9 mouse cellular contexts compared by ENCODE assay signal in the genomic region with DNA sequence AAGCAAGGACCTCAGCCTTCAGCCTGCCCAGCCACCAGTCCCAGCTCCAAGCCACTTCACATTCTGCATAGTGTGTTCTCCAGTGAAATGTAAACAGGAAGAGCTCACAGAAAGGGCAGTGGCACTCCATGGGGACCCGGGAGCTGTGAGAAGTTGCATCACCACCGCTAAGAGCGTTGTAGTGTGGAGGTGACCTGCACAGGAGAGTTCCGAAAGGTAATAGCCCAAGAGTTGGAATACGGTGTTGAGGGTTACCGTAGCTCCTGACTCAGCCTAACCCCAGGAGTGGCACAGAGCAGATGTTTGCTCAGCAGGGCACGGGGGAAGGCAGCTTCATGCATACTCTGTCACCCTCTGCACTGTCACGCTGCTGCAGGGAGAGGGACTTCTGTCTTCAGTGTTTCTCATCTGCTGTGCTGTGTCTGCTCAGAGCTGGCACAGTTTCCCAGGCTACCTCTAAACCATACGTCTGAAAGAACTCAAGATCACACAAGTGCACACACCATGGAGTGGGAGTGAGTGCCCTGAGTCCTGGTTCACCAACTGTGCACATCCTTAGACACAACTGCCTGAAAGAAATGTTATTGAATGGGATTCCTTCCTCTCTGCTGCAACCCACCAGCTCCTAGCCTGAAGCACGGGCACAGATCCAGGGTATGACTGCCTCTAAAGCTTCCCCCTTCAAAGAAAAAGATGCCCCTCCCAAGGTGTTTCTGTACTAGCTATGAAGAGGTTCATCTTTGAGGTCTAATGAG.
DNase-seq lines count a peak whose midpoint lies in the region; ATAC-seq and TF ChIP-seq lines count a peak whose summit lies in the region.
"Had no signal": no experiment of that assay in that cellular context is flagged by ENCODE, and none has a peak within 500 bp of the region (broad histone marks: within the 10 kb centered on the region; RNA-seq: fewer than 3 reads in every experiment).

No protein-coding gene starts in this region.

- TF ChIP-seq EP300 in heart, adult 2 months (IDR thresholded peaks at IDR 0.05; ENCODE audit: insufficient read depth, low read depth, low read length): 0 out of 2 replicates have a peak, but pooled peaks have one; percentile 16

- H3K4me2 ChIP-seq in heart, embryonic 11.5 days: no peak overlapping the region

- peaks cover 26% of the 10 kb centered on the region for H3K4me1 ChIP-seq in heart, adult 2 months (ENCODE audit: control insufficient read depth, insufficient read depth, low read length)
- H3K4me1 ChIP-seq in heart, embryonic 11.5 days (ENCODE audit: control insufficient read depth, insufficient read depth, low read length): peaks cover 35% of the 10 kb centered on the region
- peaks cover 41% of the 10 kb centered on the region for H3K4me1 ChIP-seq in embryonic facial prominence, embryonic 10.5 days
- no peaks in the 10 kb centered on the region; the same call in 1 of the 2 replicates for H3K4me1 ChIP-seq in cerebellum, adult 2 months (ENCODE audit: control insufficient read depth, insufficient read depth, low read length)

- peak in 1 of 2 experiments; percentile 31 for DNase-seq in heart, adult 2 months
- no peak for DNase-seq in embryonic facial prominence, embryonic 10.5 days (ENCODE audit: low spot score)
- DNase-seq in kidney, postnatal 25 days: peak; percentile 55 to 63
- peak; percentile 71 for DNase-seq in lung, postnatal 14 days
- DNase-seq in right cerebral cortex, postnatal 25 days: no peak
- DNase-seq in cerebellum, adult 2 months: no peak
- no peak for DNase-seq in urinary bladder, adult 18-20 months (ENCODE audit: low spot score in 2 of 2)

- no peaks in the 10 kb centered on the region for H3K27me3 ChIP-seq in heart, adult 2 months (ENCODE audit: control insufficient read depth, insufficient read depth, low read length)
- no peaks in the 10 kb centered on the region for H3K27me3 ChIP-seq in heart, embryonic 11.5 days (ENCODE audit: control insufficient read depth, insufficient read depth, low read length)
- no peaks in the 10 kb centered on the region for H3K27me3 ChIP-seq in embryonic facial prominence, embryonic 10.5 days (replicated peaks; ENCODE audit: low read depth, poor library complexity, severe bottlenecking)
- H3K27me3 ChIP-seq in cerebellum, adult 2 months (ENCODE audit: control insufficient read depth, insufficient read depth, low read length): no peaks in the 10 kb centered on the region
- H3K27me3 ChIP-seq: CH12.LX had no signal

- peak overlapping the region; percentile 95 for H3K27ac ChIP-seq in heart, adult 2 months
- H3K27ac ChIP-seq in heart, embryonic 11.5 days (ENCODE audit: low read depth, low read length): no peak overlapping the region
- 0 out of 2 replicates have a peak overlapping the region, but pooled peaks have one; percentile 2 for H3K27ac ChIP-seq in embryonic facial prominence, embryonic 10.5 days (replicated peaks)
- H3K27ac ChIP-seq in cerebellum, adult 2 months (ENCODE audit: insufficient read depth, low read length): no peak overlapping the region

- peak overlapping the region; percentile 2; the same call in 1 of the 2 replicates for H3K9ac ChIP-seq in heart, adult 2 months (ENCODE audit: low read depth, low read length)
- no peak overlapping the region for H3K9ac ChIP-seq in heart, embryonic 11.5 days (ENCODE audit: low read depth, low read length)

- no peak for ATAC-seq in heart, embryonic 11.5 days (replicated peaks; ENCODE audit: insufficient number of reproducible peaks, low FRiP score, low TSS enrichment)

- WGBS in heart, adult 2 months: 54% methylated on average over 10 of the region's 10 CpGs
- WGBS in heart, embryonic 11.5 days (ENCODE audit: insufficient replicate concordance): 48% methylated on average over 10 of the region's 10 CpGs
- WGBS in embryonic facial prominence, embryonic 10.5 days: 77% methylated on average over 10 of the region's 10 CpGs
- WGBS in cerebellum, adult 2 months: 47% methylated on average over 10 of the region's 10 CpGs

- intact Hi-C loops in heart, adult 2 months (cut with DNase I): loop anchor here (1.0 to 5.0 kb wide), 6 partner anchors 14 to 314 kb away; no protein-coding TSS in a partner anchor

- H3K4me3 ChIP-seq in heart, adult 2 months: no peak overlapping the region
- no peak overlapping the region for H3K4me3 ChIP-seq in heart, embryonic 11.5 days (ENCODE audit: low read depth, low read length)
- H3K4me3 ChIP-seq in embryonic facial prominence, embryonic 10.5 days: no peak overlapping the region
- no peak overlapping the region for H3K4me3 ChIP-seq in cerebellum, adult 2 months (replicated peaks; ENCODE audit: insufficient read depth, low read depth, low read length)

- TF ChIP-seq CTCF in heart, adult 2 months (IDR thresholded peaks at IDR 0.05): no peak
- no peak for TF ChIP-seq CTCF in cerebellum, adult 2 months (IDR thresholded peaks at IDR 0.05; ENCODE audit: borderline replicate concordance, insufficient read depth, low read depth, low read length)

- no peaks in the 10 kb centered on the region for H3K79me2 ChIP-seq in heart, adult 2 months (replicated peaks; ENCODE audit: control insufficient read depth, insufficient read depth, low read length)

- H3K9me3 ChIP-seq in heart, embryonic 11.5 days (replicated peaks; ENCODE audit: control insufficient read depth, low read length): no peaks in the 10 kb centered on the region
- no peaks in the 10 kb centered on the region for H3K9me3 ChIP-seq in embryonic facial prominence, embryonic 10.5 days

- H3K36me3 ChIP-seq in heart, adult 2 months (ENCODE audit: control insufficient read depth, insufficient read depth, low read length): peaks cover 5% of the 10 kb centered on the region; the same call in 1 of the 2 replicates
- H3K36me3 ChIP-seq in heart, embryonic 11.5 days (ENCODE audit: control insufficient read depth, insufficient read depth, low read length): no peaks in the 10 kb centered on the region
- no peaks in the 10 kb centered on the region for H3K36me3 ChIP-seq in embryonic facial prominence, embryonic 10.5 days (replicated peaks)

- no peak for TF ChIP-seq POLR2A in heart, adult 2 months (IDR thresholded peaks at IDR 0.05; ENCODE audit: insufficient read depth, low read depth, low read length)
- no peak for TF ChIP-seq POLR2A in cerebellum, adult 2 months (IDR thresholded peaks at IDR 0.05; ENCODE audit: borderline replicate concordance, insufficient read depth, low read length)

Comparison
In these comparisons a context has a peak if more than half of its experiments do, and no peak if none do; other contexts are left out.
1. H3K27ac ChIP-seq: peak in heart, adult 2 months (single experiment) and embryonic facial prominence, embryonic 10.5 days (single experiment); none in heart, embryonic 11.5 days (single experiment) and cerebellum, adult 2 months (single experiment).
2. DNase-seq: peak in kidney, postnatal 25 days (2 of 2) and lung, postnatal 14 days (single experiment); none in embryonic facial prominence, embryonic 10.5 days (single experiment), right cerebral cortex, postnatal 25 days (single experiment), cerebellum, adult 2 months (0 of 2) and urinary bladder, adult 18-20 months (0 of 2).